Mouse (Mus musculus): ENCODE results near the gene Slc2a9. TPM values are rescaled to one million over a fixed set of nuclear protein-coding genes. Genes with fewer than 3 reads are reported as not detected.
A peak's percentile ranks its signal among the peaks of the same experiment; 100 is the strongest.

The Slc2a9 gene
- polyA plus RNA-seq, 1 experiment from 2014 or later, result 0.62 TPM

DNA sequence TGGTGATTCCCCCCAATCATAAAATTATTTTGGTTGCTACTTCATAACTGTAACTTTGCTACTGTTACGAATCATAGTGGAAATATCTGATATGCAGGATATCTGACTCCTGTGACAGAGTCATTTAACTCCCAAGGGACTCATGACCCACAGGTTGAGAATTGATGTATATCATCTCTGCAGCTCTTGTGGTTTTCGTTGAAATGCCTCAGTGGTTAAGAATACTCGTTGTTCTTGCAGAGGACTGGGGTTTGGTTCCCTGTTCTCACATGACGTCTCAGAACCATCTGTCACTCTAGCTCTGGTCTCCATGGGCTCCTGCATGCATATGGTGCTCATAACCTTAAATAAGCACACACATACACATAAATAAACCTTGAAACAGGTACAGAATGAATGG, 169.6 kb downstream of the Slc2a9 start:
- no peak for TF ChIP-seq EP300 (optimal IDR thresholded peaks at IDR 0.05)
- 74% methylated on average over 4 of the region's 4 CpGs for WGBS
- Histone ChIP-seq H3K4me1 (replicated peaks; ENCODE audit: control insufficient read depth, insufficient read depth) (no peaks in the 10 kb centered on the region), H3K4me3 (ENCODE audit: low read depth, low read length) (no peak overlapping the region), H3K9ac (ENCODE audit: low read length) (no peak overlapping the region), H3K27me3 (ENCODE audit: control insufficient read depth, insufficient read depth, low read length) (no peaks in the 10 kb centered on the region), H3K36me3 (ENCODE audit: control insufficient read depth, insufficient read depth, low read length) (no peaks in the 10 kb centered on the region), H3K4me2 (replicated peaks; ENCODE audit: low read depth) (no peak overlapping the region), H3K27ac (replicated peaks) (no peak overlapping the region), H3K9me3 (ENCODE audit: control insufficient read depth, low read length) (no peaks in the 10 kb centered on the region)
- ATAC-seq (ENCODE audit: low FRiP score, low TSS enrichment), result no peak
- no peak for DNase-seq (ENCODE audit: low spot score)

DNA sequence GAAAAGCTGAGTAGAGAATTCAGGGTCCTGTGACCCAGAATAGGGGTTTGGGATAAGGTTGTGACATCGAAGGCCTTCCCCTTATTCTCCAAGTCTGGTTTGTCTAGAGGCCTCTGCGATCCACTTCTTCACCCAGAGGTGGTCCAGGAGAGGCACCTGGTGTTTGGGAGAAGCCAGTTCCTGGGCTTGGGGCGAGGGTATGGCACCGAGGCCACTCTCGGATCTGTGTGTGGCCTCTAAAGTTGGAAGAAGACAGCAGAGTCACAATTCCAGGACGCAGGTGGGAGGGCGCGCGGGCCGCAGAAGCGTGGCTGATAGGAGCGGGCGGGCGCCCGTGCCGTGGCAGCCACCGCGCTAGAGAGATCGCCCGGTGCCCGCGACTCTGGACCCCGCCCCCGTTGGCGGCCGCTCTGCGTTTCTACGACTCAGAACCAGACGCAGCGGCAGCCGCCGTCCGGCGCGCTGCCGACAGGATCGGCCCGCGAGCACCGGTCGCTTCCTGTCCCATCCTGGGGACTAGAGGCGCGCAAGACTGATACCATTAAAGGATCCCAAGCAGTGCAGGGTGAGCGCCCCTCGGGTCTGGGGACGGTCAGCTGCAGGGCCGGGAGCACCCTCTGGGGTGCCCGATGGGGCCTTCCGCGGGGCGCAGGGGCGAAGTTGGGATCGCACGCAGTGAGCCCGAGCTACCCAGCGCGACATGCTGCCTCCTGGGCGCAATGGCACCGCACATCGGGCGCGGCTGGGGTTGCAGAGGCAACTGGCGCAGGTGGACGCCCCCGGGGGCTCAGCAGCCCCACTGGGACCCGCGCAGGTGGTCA, 183.8 kb downstream of the Slc2a9 start, which contains the start of gene Drd5:
Gene Drd5 (plus strand): TSS at position 402 of the 821 bp plus-strand sequence.
- ATAC-seq (ENCODE audit: low FRiP score, low TSS enrichment) (no peak; the same call in 1 of the 2 replicates), DNase-seq (ENCODE audit: low spot score) (no peak)
- peaks cover 5% of the 10 kb centered on the region; the same call in 1 of the 2 replicates for H3K27me3 ChIP-seq (ENCODE audit: control insufficient read depth, insufficient read depth, low read length)
- H3K4me2 ChIP-seq (replicated peaks; ENCODE audit: low read depth), result peak within 1 kb of the TSS; percentile 27
- 3% methylated on average over 55 of the region's 67 CpGs for WGBS
- no peaks in the 10 kb centered on the region for H3K9me3 ChIP-seq (ENCODE audit: control insufficient read depth, low read length)
- no peaks in the 10 kb centered on the region for H3K4me1 ChIP-seq (replicated peaks; ENCODE audit: control insufficient read depth, insufficient read depth)
- H3K9ac ChIP-seq (ENCODE audit: low read length), result no peak within 1 kb of the TSS
- H3K27ac ChIP-seq (replicated peaks), result no peak within 1 kb of the TSS
- peak within 1 kb of the TSS; percentile 12 for H3K4me3 ChIP-seq (ENCODE audit: low read depth, low read length)
- H3K36me3 ChIP-seq (ENCODE audit: control insufficient read depth, insufficient read depth, low read length), result no peaks in the 10 kb centered on the region
- TF ChIP-seq CTCF (IDR thresholded peaks at IDR 0.05; ENCODE audit: low read depth) (no peak), EP300 (optimal IDR thresholded peaks at IDR 0.05) (no peak)

DNA sequence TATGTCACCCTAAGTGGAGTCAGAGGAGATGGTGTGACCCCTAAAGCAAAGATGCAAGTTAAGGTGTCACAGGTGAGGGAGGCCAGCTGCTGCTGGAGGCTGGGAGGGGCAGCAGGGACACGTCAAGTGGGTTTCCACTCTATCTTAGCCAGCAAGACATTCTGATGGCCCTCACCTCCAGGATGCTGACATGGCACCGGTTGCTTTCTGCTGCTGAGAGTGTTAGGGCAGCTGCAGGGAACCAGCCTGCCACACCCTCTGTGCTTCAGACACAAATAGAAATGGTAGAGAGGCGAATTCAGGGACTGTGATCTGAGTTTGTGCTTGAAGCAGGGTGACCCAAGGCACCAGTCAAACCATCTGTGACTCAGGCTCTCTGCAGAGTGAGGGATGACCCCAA, 193.1 kb downstream of the Slc2a9 start:
- TF ChIP-seq CTCF (IDR thresholded peaks at IDR 0.05; ENCODE audit: low read depth) (no peak), EP300 (optimal IDR thresholded peaks at IDR 0.05) (no peak)
- Histone ChIP-seq H3K9me3 (ENCODE audit: control insufficient read depth, low read length) (no peaks in the 10 kb centered on the region), H3K36me3 (ENCODE audit: control insufficient read depth, insufficient read depth, low read length) (no peaks in the 10 kb centered on the region), H3K4me2 (replicated peaks; ENCODE audit: low read depth) (no peak overlapping the region), H3K9ac (ENCODE audit: low read length) (no peak overlapping the region), H3K27ac (replicated peaks) (no peak overlapping the region), H3K4me1 (replicated peaks; ENCODE audit: control insufficient read depth, insufficient read depth) (no peaks in the 10 kb centered on the region), H3K4me3 (ENCODE audit: low read depth, low read length) (no peak overlapping the region), H3K27me3 (ENCODE audit: control insufficient read depth, insufficient read depth, low read length) (no peaks in the 10 kb centered on the region)
- ATAC-seq (ENCODE audit: low FRiP score, low TSS enrichment) (no peak), DNase-seq (ENCODE audit: low spot score) (no peak)
- 59% methylated on average over 3 of the region's 3 CpGs for WGBS

DNA sequence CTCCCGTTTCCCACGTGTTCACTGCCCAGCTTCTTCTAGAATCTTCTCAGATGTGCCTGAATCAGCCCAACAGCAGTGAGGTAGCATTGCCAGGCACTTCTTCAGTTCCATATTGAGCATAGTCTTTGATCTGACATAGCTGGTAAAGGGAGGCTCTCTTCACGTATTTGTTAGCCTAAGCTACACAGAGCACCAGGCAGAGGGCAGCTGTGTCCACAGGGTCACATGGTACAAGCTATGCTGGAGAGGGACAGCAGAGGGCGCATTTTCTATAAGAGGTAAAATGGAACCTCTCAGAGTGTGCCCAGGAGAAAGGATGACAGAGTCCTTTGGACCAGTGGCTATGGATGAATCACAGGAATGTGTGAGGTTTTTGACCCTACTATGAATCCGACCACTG, 194.1 kb downstream of the Slc2a9 start:
- DNase-seq (ENCODE audit: low spot score) (peak; percentile 67), ATAC-seq (ENCODE audit: low FRiP score, low TSS enrichment) (peak; percentile 77)
- TF ChIP-seq CTCF (IDR thresholded peaks at IDR 0.05; ENCODE audit: low read depth), result peak; percentile 72
- no peak for TF ChIP-seq EP300 (optimal IDR thresholded peaks at IDR 0.05)
- no peaks in the 10 kb centered on the region for H3K4me1 ChIP-seq (replicated peaks; ENCODE audit: control insufficient read depth, insufficient read depth)
- no peak overlapping the region for H3K4me3 ChIP-seq (ENCODE audit: low read depth, low read length)
- no peaks in the 10 kb centered on the region for H3K9me3 ChIP-seq (ENCODE audit: control insufficient read depth, low read length)
- no peaks in the 10 kb centered on the region for H3K27me3 ChIP-seq (ENCODE audit: control insufficient read depth, insufficient read depth, low read length)
- no peak overlapping the region for H3K4me2 ChIP-seq (replicated peaks; ENCODE audit: low read depth)
- no peak overlapping the region for H3K27ac ChIP-seq (replicated peaks)
- H3K36me3 ChIP-seq (ENCODE audit: control insufficient read depth, insufficient read depth, low read length), result no peaks in the 10 kb centered on the region
- 48% methylated on average over 5 of the region's 5 CpGs for WGBS
- H3K9ac ChIP-seq (ENCODE audit: low read length), result no peak overlapping the region

DNA sequence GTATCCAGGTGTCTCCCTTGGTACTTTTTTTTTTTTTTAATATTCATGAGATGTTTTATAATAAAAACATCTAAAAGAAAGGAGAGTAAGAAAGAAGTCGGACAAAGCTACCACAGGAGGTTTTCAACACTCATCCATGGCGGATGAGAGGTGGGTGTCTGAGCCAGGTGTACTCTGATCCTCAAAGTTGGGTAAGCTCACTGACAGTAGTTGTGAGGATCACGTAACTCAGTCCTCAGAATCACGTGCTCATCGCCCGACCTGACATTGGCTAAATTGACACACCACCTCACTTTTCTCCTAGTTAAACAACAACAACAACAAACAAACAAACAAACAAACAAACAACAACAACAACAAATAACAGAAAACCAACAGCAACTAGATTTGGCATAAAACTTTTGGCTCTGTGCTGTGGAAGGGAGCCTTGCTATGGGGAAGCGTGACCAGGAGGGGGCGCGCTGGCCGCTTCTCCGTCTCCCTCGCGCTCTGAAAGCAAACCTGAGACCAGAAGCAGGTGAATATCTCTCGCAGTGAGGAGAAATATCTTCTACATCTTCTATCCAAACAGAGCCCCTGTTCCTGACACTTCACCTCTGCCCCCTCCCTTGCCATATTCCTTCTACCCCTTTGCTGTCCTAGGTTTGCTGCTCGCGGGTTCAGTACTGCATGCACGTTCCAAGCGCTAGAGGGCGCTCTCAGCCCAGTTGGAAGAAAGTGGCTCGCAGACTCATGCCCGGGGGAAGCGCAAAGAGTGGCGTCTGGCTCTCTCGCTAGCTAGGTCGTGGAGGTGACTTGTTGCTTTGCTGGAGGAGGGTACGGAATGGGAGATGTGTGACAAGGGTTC, 195.5 kb downstream of the Slc2a9 start:
- Histone ChIP-seq H3K4me1 (replicated peaks; ENCODE audit: control insufficient read depth, insufficient read depth) (no peaks in the 10 kb centered on the region), H3K4me2 (replicated peaks; ENCODE audit: low read depth) (peak overlapping the region; percentile 66), H3K27me3 (ENCODE audit: control insufficient read depth, insufficient read depth, low read length) (no peaks in the 10 kb centered on the region), H3K4me3 (ENCODE audit: low read depth, low read length) (peak overlapping the region; percentile 35), H3K36me3 (ENCODE audit: control insufficient read depth, insufficient read depth, low read length) (no peaks in the 10 kb centered on the region), H3K27ac (replicated peaks) (no peak overlapping the region), H3K9ac (ENCODE audit: low read length) (no peak overlapping the region), H3K9me3 (ENCODE audit: control insufficient read depth, low read length) (no peaks in the 10 kb centered on the region)
- DNase-seq (ENCODE audit: low spot score) (peak; percentile 89), ATAC-seq (ENCODE audit: low FRiP score, low TSS enrichment) (peak; percentile 84)
- WGBS, result 10% methylated on average over 26 of the region's 26 CpGs
- TF ChIP-seq CTCF (IDR thresholded peaks at IDR 0.05; ENCODE audit: low read depth) (peak; percentile 96), EP300 (optimal IDR thresholded peaks at IDR 0.05) (no peak)
